Mouse (Mus musculus) hindlimb bud, embryonic 11.5 days (tissue): ENCODE measurements around the gene Chrm3.

Experiments
- DNase-seq: peaks from one replicate; pipeline ENCODE4 v3.0.0-alpha.2; 2012; ENCODE audit warnings: low read depth, low spot score; ENCODE audit errors: extremely low spot score

The Chrm3 gene

GRCm38 (mm10) chr13:10236279-10236678 lies 124.4 kb downstream of the Chrm3 start:
- no peak for DNase-seq

- no peak for DNase-seq
Measured at GRCm38 (mm10) chr13:10235391-10236169, 125.1 kb downstream of the Chrm3 start.

GRCm38 (mm10) chr13:10220403-10220802 lies 140.2 kb downstream of the Chrm3 start:
- DNase-seq = no peak

- no peak for DNase-seq
Measured at GRCm38 (mm10) chr13:10212112-10212511, 148.5 kb downstream of the Chrm3 start.

- DNase-seq = no peak
Measured at GRCm38 (mm10) chr13:10210522-10211244, 150.0 kb downstream of the Chrm3 start.

GRCm38 (mm10) chr13:10199206-10199956 lies 161.3 kb downstream of the Chrm3 start:
- DNase-seq = no peak

GRCm38 (mm10) chr13:10189829-10190228 lies 170.8 kb downstream of the Chrm3 start:
- no peak for DNase-seq

GRCm38 (mm10) chr13:10187926-10188325 lies 172.7 kb downstream of the Chrm3 start:
- no peak for DNase-seq

- no peak for DNase-seq
Measured at GRCm38 (mm10) chr13:10183837-10184236, 176.8 kb downstream of the Chrm3 start.

- DNase-seq = no peak
Measured at GRCm38 (mm10) chr13:10182756-10183155, 177.9 kb downstream of the Chrm3 start.

GRCm38 (mm10) chr13:10170529-10170928 lies 190.1 kb downstream of the Chrm3 start:
- no peak for DNase-seq

GRCm38 (mm10) chr13:10163354-10163753 lies 197.3 kb downstream of the Chrm3 start:
- no peak for DNase-seq

GRCm38 (mm10) chr13:10157496-10157895 lies 203.2 kb downstream of the Chrm3 start:
- DNase-seq = no peak

- no peak for DNase-seq
Measured at GRCm38 (mm10) chr13:10140573-10140972, 220.1 kb downstream of the Chrm3 start.

- DNase-seq = no peak
Measured at GRCm38 (mm10) chr13:10138878-10139277, 221.8 kb downstream of the Chrm3 start.

GRCm38 (mm10) chr13:10131064-10131463 lies 229.6 kb downstream of the Chrm3 start:
- peak; percentile 54 for DNase-seq

- no peak for DNase-seq
Measured at GRCm38 (mm10) chr13:10112211-10112610, 248.4 kb downstream of the Chrm3 start.

GRCm38 (mm10) chr13:10109542-10109941 lies 251.1 kb downstream of the Chrm3 start:
- DNase-seq = no peak

GRCm38 (mm10) chr13:10107331-10107730 lies 253.3 kb downstream of the Chrm3 start:
- no peak for DNase-seq

- DNase-seq = no peak
Measured at GRCm38 (mm10) chr13:10090778-10091177, 269.9 kb downstream of the Chrm3 start.

GRCm38 (mm10) chr13:10086336-10086735 lies 274.3 kb downstream of the Chrm3 start:
- no peak for DNase-seq
